Mouse (Mus musculus) limb, embryonic 15.5 days (tissue): ENCODE data around the gene 1110002E22Rik. TPM values are rescaled to one million over a fixed set of nuclear protein-coding genes. Genes with fewer than 3 reads are reported as not detected.

Experiments used
- ATAC-seq: fragments of 200-750 bp; cut with Nextera tagmentation; 2 replicates; pipeline ENCODE4 v1.8.0; 2017; ENCODE audit warnings: low read depth, moderate TSS enrichment; ENCODE audit not compliant: insufficient number of reproducible peaks, low FRiP score, low TSS enrichment
- H3K27ac ChIP-seq: fragments of 300-500 bp; sonication (generic); 2 replicates; pipeline ENCODE4 v1.5.1; 2015; ENCODE audit warnings: moderate library complexity, mild to moderate bottlenecking, inconsistent platforms
- H3K27me3 ChIP-seq: fragments of 300-500 bp; sonication (generic); 2 replicates; pipeline ENCODE4 v1.6.1; 2015; ENCODE audit warnings: inconsistent platforms
- H3K36me3 ChIP-seq: fragments of 300-500 bp; sonication (generic); 2 replicates; pipeline ENCODE4 v1.6.1; 2015; ENCODE audit warnings: inconsistent platforms
- H3K4me1 ChIP-seq: fragments of 300-500 bp; sonication (generic); 2 replicates; pipeline ENCODE4 v1.6.1; 2015; ENCODE audit warnings: inconsistent platforms
- H3K4me2 ChIP-seq: fragments of 300-500 bp; sonication (generic); 2 replicates; pipeline ENCODE4 v1.6.1; 2015; ENCODE audit warnings: mild to moderate bottlenecking, inconsistent platforms
- H3K4me3 ChIP-seq: fragments of 300-500 bp; sonication (generic); 2 replicates; pipeline ENCODE4 v1.5.1; 2015; ENCODE audit warnings: mild to moderate bottlenecking, inconsistent platforms
- H3K9ac ChIP-seq: fragments of 300-500 bp; sonication (generic); 2 replicates; pipeline ENCODE4 v1.6.1; 2015; ENCODE audit warnings: inconsistent platforms
- H3K9me3 ChIP-seq: fragments of 300-500 bp; sonication (generic); 2 replicates; pipeline ENCODE4 v1.6.1; 2016; ENCODE audit warnings: inconsistent platforms
- WGBS: fragments of 180-500 bp; shearing (Covaris S2); methylation state at CpG from one replicate; pipeline ENCODE4 v1.1.7; 2015; 5-methylcytosine and 5-hydroxymethylcytosine counted together
- polyA plus RNA-seq: library from polyadenylated mRNA; unstranded; fragments of >200 nt; fragmentation: Nextera tagmentation; extraction: Ambion mirVana; gene quantifications from 2 replicates; pipeline ENCODE4 v1.2.1, GENCODE M21; 2015

Gene 1110002E22Rik
- polyA plus RNA-seq, 1 experiment from 2014 or later: 2.8 TPM

DNA sequence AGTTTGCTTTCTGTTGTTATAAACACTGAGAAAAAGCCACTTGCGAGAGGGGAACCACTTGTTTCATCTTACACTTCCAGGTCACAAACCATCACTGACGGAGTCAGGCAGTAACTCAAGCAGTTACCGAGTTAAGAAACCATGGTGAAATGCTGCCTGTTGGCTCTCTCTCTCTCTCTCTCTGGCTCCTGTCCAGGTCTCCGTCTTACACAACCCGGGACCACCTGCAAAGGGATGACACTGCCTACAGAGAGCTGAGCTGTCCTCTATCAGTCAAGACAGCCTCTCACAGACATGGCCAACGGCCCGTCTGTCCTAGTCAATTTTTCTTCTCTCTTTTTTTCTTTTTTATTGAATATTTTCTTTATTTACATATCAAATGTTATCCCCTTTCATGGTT, 21.5 kb upstream of the 1110002E22Rik start:
- no peak overlapping the region for H3K4me3 ChIP-seq
- no peak overlapping the region for H3K9ac ChIP-seq
- no peak overlapping the region for H3K4me2 ChIP-seq
- no peak overlapping the region for H3K27ac ChIP-seq
- WGBS: 65% methylated on average over 7 of the region's 7 CpGs
- H3K36me3 ChIP-seq: no peaks in the 10 kb centered on the region
- H3K9me3 ChIP-seq: no peaks in the 10 kb centered on the region
- no peak for ATAC-seq
- no peaks in the 10 kb centered on the region for H3K4me1 ChIP-seq
- no peaks in the 10 kb centered on the region for H3K27me3 ChIP-seq

DNA sequence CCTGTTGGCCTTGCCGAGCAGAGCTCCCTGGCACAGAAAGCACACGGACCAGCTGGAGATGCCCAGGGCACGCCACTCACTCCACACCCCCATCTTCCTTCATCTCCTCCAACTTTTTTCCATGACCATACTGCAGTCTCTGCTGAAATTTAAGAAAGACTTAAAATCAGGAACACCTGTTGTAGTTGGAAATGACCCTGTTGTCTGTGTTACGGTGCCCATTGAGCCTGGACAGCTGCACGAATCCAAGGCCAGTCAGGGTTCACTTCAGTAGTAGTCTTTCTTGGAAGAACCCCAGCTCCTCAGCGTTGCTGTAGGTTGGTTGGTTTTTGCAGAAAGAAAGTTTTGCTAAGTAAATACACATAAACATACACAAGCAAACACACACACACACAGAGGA, 15.3 kb upstream of the 1110002E22Rik start:
- Histone ChIP-seq H3K9me3 (no peaks in the 10 kb centered on the region), H3K27ac (no peak overlapping the region), H3K4me3 (no peak overlapping the region), H3K4me1 (peaks cover 9% of the 10 kb centered on the region), H3K9ac (no peak overlapping the region), H3K36me3 (no peaks in the 10 kb centered on the region), H3K27me3 (no peaks in the 10 kb centered on the region), H3K4me2 (no peak overlapping the region)
- WGBS: 73% methylated on average over 6 of the region's 6 CpGs
- ATAC-seq: peak; percentile 48; the same call in 1 of the 2 replicates

DNA sequence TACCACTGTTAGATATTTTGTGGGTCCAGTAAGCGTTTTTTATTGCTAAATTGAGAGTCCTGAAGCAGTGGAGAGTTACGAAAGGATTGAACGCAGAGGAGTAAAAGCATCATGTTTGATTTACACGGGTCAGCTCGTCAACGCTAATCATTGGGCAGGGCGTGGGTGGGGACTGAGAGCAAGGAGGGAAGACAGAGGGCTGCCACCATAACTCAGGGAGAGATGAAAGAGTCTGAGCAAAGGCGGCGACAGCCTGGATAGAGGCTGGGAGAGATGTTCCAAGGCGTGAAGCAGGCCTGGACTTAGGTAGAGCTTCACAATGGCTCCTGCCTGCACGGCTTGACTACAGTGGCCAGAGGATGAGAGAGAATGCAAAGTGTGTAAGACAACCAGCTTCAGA, 14.1 kb upstream of the 1110002E22Rik start:
- no peak overlapping the region for H3K27ac ChIP-seq
- H3K9me3 ChIP-seq: no peaks in the 10 kb centered on the region
- H3K4me3 ChIP-seq: no peak overlapping the region
- ATAC-seq: no peak
- H3K9ac ChIP-seq: no peak overlapping the region
- H3K4me2 ChIP-seq: no peak overlapping the region
- H3K36me3 ChIP-seq: no peaks in the 10 kb centered on the region
- peaks cover 9% of the 10 kb centered on the region for H3K4me1 ChIP-seq
- WGBS: 29% methylated on average over 11 of the region's 11 CpGs
- H3K27me3 ChIP-seq: no peaks in the 10 kb centered on the region

DNA sequence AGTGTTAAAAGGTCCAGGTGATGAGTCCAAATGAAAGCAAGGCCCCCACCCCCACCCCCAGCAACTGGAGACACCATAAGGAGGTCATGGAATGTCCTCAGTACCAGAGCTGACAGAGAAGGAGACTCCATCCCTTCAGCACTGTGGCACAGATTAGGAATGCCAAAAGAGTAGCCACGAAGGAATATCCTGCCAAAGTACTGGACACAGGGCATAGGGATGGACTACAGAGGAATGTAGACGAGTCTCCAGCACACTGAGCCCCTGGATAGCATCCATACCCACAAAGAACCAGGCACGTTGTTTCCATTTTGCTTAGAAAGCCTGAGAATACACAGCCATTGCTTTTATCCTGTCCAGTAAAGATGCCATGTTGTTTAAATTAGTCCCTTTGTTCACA, 13.4 kb upstream of the 1110002E22Rik start:
- 66% methylated on average over 3 of the region's 3 CpGs for WGBS
- Histone ChIP-seq H3K9me3 (no peaks in the 10 kb centered on the region), H3K4me1 (peaks cover 9% of the 10 kb centered on the region), H3K4me3 (no peak overlapping the region), H3K27ac (no peak overlapping the region), H3K27me3 (no peaks in the 10 kb centered on the region), H3K36me3 (no peaks in the 10 kb centered on the region), H3K4me2 (no peak overlapping the region), H3K9ac (no peak overlapping the region)
- no peak for ATAC-seq

DNA sequence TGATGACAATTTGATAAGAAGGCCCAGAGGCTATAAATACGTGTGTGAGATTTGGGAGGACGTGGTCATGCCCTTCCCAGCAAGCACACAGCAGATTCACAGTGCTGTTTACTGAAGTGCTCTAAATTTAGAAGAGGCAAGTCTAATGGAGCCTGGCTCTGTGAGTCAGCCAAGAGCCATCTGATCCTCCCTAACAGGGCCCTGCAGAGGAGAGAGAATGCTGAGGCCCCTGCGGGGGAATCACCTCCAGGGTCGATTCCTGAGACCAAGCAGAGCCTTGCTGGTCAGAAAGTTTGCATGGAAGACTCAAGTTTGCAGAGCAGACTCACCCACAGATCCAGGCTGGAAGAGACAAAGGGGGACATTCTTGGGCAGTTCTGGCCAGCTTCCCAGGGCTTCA, 10.9 kb upstream of the 1110002E22Rik start:
- Histone ChIP-seq H3K36me3 (no peaks in the 10 kb centered on the region), H3K4me3 (no peak overlapping the region), H3K4me1 (peaks cover 9% of the 10 kb centered on the region), H3K27ac (peak overlapping the region; percentile 51; the same call in 1 of the 2 replicates), H3K9ac (no peak overlapping the region), H3K9me3 (no peaks in the 10 kb centered on the region), H3K27me3 (no peaks in the 10 kb centered on the region), H3K4me2 (no peak overlapping the region)
- ATAC-seq: no peak
- 15% methylated on average over 4 of the region's 4 CpGs for WGBS

DNA sequence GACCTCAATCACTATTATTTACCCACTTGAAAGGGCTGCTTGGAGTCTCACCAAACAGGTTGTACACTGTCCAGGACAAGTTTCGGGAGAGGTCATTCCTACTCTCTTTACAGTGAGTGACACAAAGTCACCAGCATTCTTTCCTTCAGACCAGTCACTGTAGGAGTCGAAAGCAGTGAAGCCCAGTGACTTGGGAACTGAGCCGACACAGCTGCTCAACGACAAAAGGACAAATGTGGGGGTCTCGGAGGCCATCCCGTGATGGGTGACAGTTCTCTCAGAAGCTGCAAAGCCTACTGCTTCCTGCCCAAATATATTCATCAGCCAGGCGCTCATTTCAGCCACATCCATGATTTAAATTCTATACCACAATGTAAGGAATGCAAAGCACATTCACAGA, 7.9 kb upstream of the 1110002E22Rik start:
- no peaks in the 10 kb centered on the region for H3K27me3 ChIP-seq
- peaks cover 9% of the 10 kb centered on the region for H3K4me1 ChIP-seq
- ATAC-seq: no peak
- H3K9me3 ChIP-seq: no peaks in the 10 kb centered on the region
- H3K4me3 ChIP-seq: no peak overlapping the region
- no peak overlapping the region for H3K27ac ChIP-seq
- H3K4me2 ChIP-seq: no peak overlapping the region
- H3K9ac ChIP-seq: no peak overlapping the region
- no peaks in the 10 kb centered on the region for H3K36me3 ChIP-seq
- WGBS: 69% methylated on average over 7 of the region's 7 CpGs

DNA sequence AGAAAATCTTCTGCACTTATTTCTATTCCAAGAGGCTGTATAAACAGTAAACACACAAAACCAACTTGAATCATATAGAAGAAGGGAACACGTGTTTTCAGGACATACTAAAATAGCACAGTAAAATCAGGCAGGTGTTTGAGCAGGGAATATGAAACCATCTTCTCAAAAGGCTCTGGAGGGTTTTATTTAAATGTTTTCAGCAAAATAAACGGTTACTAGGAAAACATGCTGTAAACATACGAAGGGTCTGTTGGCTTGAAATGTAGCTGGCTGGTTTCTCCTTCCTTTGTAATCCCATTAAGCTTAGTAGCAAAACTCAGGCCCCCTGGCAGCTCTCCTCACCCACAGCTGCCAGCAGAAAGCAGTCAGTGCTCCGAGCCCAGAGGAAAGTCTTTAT, 6.6 kb upstream of the 1110002E22Rik start:
- Histone ChIP-seq H3K27ac (no peak overlapping the region), H3K9me3 (no peaks in the 10 kb centered on the region), H3K4me1 (peaks cover 8% of the 10 kb centered on the region), H3K9ac (no peak overlapping the region), H3K27me3 (no peaks in the 10 kb centered on the region), H3K4me2 (no peak overlapping the region), H3K36me3 (no peaks in the 10 kb centered on the region), H3K4me3 (no peak overlapping the region)
- ATAC-seq: no peak
- 30% methylated on average over 4 of the region's 4 CpGs for WGBS

DNA sequence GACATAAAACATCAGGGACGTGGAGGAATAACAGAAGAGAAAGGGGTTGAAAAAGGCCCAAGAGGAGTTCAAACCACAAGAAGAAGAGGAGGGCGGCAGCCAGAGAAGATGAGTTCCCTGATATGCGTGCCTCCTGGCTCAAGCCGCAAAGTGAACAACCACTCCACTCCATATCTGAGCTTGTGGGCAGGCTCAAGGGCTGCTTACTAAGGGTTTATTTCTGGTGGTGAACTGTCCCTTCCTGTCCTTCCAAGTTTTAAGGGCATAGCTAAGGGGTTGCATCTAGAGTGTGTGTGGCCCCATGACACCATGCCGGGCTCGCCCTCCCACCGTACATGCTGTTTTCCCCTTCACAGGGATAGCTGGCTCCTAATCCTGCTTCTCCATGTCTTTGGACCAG, 4.4 kb upstream of the 1110002E22Rik start:
- Histone ChIP-seq H3K9ac (no peak overlapping the region), H3K9me3 (no peaks in the 10 kb centered on the region), H3K4me1 (peaks cover 17% of the 10 kb centered on the region), H3K36me3 (no peaks in the 10 kb centered on the region), H3K4me3 (no peak overlapping the region), H3K27me3 (no peaks in the 10 kb centered on the region), H3K4me2 (no peak overlapping the region), H3K27ac (no peak overlapping the region)
- 87% methylated on average over 7 of the region's 7 CpGs for WGBS
- no peak for ATAC-seq

DNA sequence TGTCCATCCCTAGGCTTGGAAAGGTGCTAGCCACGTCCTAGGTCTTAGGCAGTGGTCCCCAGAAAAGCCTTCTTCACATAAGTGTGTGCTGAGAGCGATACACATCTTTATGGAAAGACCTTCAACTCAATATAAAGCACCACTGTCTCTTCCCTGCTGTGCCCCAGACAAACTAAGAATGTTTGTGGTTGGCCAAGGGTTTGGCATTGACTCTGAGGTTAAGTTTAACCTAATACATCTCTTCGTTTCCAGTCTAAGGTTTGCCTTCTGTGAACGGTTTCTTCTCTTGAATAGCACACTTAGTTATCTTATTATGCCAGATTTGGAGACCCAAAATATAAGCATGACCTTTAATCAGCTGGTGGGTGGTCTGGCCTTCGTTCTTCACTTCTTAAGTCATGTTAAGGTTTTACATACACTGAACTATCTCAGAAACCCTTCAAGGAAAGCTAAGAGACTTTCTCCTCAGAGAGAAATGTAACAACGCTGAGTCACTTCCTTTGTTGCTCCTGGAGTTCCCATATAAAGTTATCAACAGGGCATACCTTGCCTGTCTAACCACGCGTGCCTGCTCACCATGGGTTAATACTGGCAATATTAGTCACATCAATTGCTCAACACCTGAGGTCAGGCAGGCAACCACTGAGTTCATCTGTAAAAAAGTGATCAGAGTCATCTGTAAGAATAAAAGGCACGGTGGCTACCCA, 3.5 kb upstream of the 1110002E22Rik start:
- Histone ChIP-seq H3K27ac (no peak overlapping the region), H3K36me3 (no peaks in the 10 kb centered on the region), H3K9ac (no peak overlapping the region), H3K4me2 (no peak overlapping the region), H3K4me3 (no peak overlapping the region), H3K27me3 (no peaks in the 10 kb centered on the region), H3K4me1 (peaks cover 22% of the 10 kb centered on the region), H3K9me3 (no peaks in the 10 kb centered on the region)
- no peak for ATAC-seq
- 78% methylated on average over 9 of the region's 9 CpGs for WGBS

DNA sequence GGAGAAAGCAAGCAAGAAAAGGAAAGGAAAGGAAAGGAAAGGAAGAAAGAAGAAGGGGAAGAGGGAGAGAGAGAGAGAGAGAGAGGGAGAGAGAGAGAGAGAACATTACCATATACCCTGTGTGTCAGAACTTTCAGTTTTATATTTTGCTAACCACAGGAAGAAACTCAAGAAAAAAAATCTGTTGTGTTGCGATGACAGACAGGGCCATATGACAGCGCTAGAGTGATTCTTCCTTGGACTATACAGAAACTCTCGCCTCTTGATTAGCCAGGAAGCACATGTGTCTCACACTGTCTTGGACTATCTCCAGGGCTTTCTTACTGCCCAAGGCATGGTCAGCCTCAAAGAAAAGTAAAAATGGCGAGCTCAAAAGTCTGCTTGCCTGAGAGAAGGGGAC, 2.2 kb upstream of the 1110002E22Rik start:
- Histone ChIP-seq H3K9ac (no peak overlapping the region), H3K4me1 (peaks cover 25% of the 10 kb centered on the region), H3K4me2 (no peak overlapping the region), H3K27me3 (no peaks in the 10 kb centered on the region), H3K36me3 (no peaks in the 10 kb centered on the region), H3K9me3 (no peaks in the 10 kb centered on the region), H3K27ac (no peak overlapping the region), H3K4me3 (no peak overlapping the region)
- 70% methylated on average over 4 of the region's 4 CpGs for WGBS
- ATAC-seq: no peak

DNA sequence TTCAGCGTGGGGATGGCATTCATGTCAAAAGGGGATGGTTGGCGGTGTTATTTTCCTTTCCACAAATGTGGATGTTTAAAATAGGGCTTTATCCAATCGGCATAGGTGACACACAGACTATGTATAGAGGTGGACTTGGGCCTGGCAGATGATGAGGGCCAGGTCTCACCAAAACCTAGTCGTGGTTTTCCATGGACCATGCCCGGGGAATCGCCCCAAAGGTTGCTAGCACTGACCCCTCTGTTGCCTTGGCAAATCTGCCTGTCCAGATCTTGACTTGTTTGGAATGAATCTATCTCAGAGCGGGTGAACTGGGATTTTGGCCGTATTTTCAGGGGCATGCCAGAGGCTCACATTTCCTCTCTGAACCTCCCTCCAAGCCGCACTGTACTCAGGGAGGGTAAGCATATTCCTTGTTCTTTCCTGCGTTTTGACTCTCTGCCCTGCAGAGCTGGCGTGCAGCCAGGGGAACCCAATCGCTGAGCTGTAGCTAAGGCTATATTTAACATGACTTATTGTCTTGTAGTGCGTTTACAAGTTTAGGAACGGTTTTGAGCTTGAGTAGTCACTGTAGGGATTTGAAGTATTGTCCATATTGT, 1.0 kb upstream of the 1110002E22Rik start:
- Histone ChIP-seq H3K9ac (no peak overlapping the region), H3K4me3 (no peak overlapping the region), H3K27ac (peak overlapping the region; percentile 47; the same call in 1 of the 2 replicates), H3K9me3 (no peaks in the 10 kb centered on the region), H3K4me1 (peaks cover 25% of the 10 kb centered on the region), H3K27me3 (no peaks in the 10 kb centered on the region), H3K36me3 (no peaks in the 10 kb centered on the region), H3K4me2 (no peak overlapping the region)
- WGBS: 37% methylated on average over 14 of the region's 14 CpGs
- peak; percentile 70 for ATAC-seq

DNA sequence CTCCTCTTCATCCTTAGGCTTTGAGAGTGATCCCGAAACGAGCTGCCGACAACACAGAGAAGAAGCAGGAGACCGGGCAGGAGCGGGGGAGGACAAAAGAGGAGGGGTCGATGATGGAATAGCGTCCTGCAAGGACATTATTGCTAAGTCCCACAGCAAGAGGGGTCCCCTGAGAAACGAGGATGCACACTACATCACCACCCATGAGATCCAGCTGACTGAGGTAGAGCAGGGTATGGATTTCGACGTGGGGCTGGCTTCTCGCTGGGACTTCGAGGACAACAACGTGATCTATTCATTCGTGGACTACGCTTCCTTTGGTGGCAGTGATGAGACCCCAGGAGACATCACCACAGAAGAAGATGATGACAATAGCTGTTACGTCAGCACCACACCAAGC, 1.1 kb downstream of the 1110002E22Rik start:
- H3K27ac ChIP-seq: no peak overlapping the region
- H3K9ac ChIP-seq: no peak overlapping the region
- H3K4me2 ChIP-seq: no peak overlapping the region
- no peaks in the 10 kb centered on the region for H3K9me3 ChIP-seq
- H3K36me3 ChIP-seq: no peaks in the 10 kb centered on the region
- H3K27me3 ChIP-seq: no peaks in the 10 kb centered on the region
- H3K4me1 ChIP-seq: peaks cover 25% of the 10 kb centered on the region
- no peak for ATAC-seq
- 88% methylated on average over 16 of the region's 16 CpGs for WGBS
- no peak overlapping the region for H3K4me3 ChIP-seq
